ENCODE assay signal across 10 mouse cellular contexts in genomic region chr8:88288622-88289242, GRCm38 (mm10). TPM values are rescaled to one million over a fixed set of nuclear protein-coding genes. Genes with fewer than 3 reads are reported as not detected.
A peak's percentile ranks its signal among the peaks of the same experiment; 100 is the strongest.
DNase-seq lines count a peak whose midpoint lies in the region; ATAC-seq and TF ChIP-seq lines count a peak whose summit lies in the region.
"Had no signal": no experiment of that assay in that cellular context is flagged by ENCODE, and none has a peak within 500 bp of the region (broad histone marks: within the 10 kb centered on the region; RNA-seq: fewer than 3 reads in every experiment).

No protein-coding gene starts in this region.

- peak; percentile 58 to 72 for ATAC-seq in hematopoietic stem cell, adult 5-6 weeks (replicated peaks in 1 of 2; ENCODE audit: insufficient read depth in 1 of 2, low FRiP score in 2 of 2, low TSS enrichment in 1 of 2, low read depth in 1 of 2, poor library complexity in 2 of 2, severe bottlenecking in 2 of 2)
- ATAC-seq: Patski had no signal

- no peak for TF ChIP-seq POLR2A in bone marrow macrophage, adult 2 months (IDR thresholded peaks at IDR 0.05; ENCODE audit: borderline replicate concordance, low read depth, low read length)

- H3K27ac ChIP-seq in gastrocnemius, adult 2 months, result peak overlapping the region; percentile 79
- peak overlapping the region; percentile 86 for H3K27ac ChIP-seq in bone marrow macrophage, adult 2 months (ENCODE audit: insufficient read depth, low read depth, low read length)
- H3K27ac ChIP-seq: midbrain, embryonic 12.5 days had no signal

- peaks cover 74% of the 10 kb centered on the region for H3K4me1 ChIP-seq in bone marrow macrophage, adult 2 months (ENCODE audit: control insufficient read depth, insufficient read depth, low read length)

- DNase-seq in gastrocnemius, adult 2 months, result peak; percentile 73
- DNase-seq in gastrocnemius, adult 18-20 months (ENCODE audit: low spot score), result no peak
- DNase-seq in naive thymus-derived CD4-positive, alpha-beta T cell, adult 2 months (ENCODE audit: low read depth), result peak; percentile 75
- no peak for DNase-seq in left cerebral cortex, postnatal 4 days
- no peak for DNase-seq in urinary bladder, postnatal 25 days (ENCODE audit: low spot score)
- no peak for DNase-seq in kidney, postnatal 25 days

- H3K4me3 ChIP-seq in gastrocnemius, adult 2 months, result peak overlapping the region; percentile 50
- H3K4me3 ChIP-seq in bone marrow macrophage, adult 2 months (ENCODE audit: insufficient read depth, low read length), result peak overlapping the region; percentile 43
- H3K4me3 ChIP-seq: midbrain, embryonic 12.5 days had no signal

- no peak for TF ChIP-seq CTCF in gastrocnemius, adult 2 months (IDR thresholded peaks at IDR 0.05)
- TF ChIP-seq CTCF in bone marrow macrophage, adult 2 months (IDR thresholded peaks at IDR 0.05; ENCODE audit: low read depth, low read length), result no peak

- intact Hi-C loops in gastrocnemius, adult 2 months (cut with DNase I), result no loop called here
- intact Hi-C loops in left cerebral cortex, postnatal 4 days (cut with DNase I), result no loop called here

RNA-seq across cellular contexts. Expression of gene Adcy7, which starts 16.5 kb away (rescaled TPM):
- 1 to 10 TPM; 3.4 to 6.6 TPM for total RNA-seq in gastrocnemius, adult 2 months (2021)
- total RNA-seq in gastrocnemius, adult 18-20 months (2021), result 1 to 10 TPM; 1.9 to 3.2 TPM
- 145 and 146 TPM in 2 replicates for polyA plus RNA-seq in bone marrow macrophage, adult 2 months (2012; ENCODE audit: insufficient read depth, insufficient read length, missing spikeins)
- total RNA-seq in hematopoietic stem cell, adult 5-6 weeks (2017), result 51.4 and 64.2 TPM in 2 replicates
- total RNA-seq in left cerebral cortex, postnatal 4 days (2021), result 10 to 100 TPM; 10.1 TPM

Comparison
In these comparisons a context has a peak if more than half of its experiments do, and no peak if none do; other contexts are left out.
1. DNase-seq: peak in gastrocnemius, adult 2 months (single experiment) and naive thymus-derived CD4-positive, alpha-beta T cell, adult 2 months (single experiment); none in gastrocnemius, adult 18-20 months (single experiment), left cerebral cortex, postnatal 4 days (single experiment), urinary bladder, postnatal 25 days (single experiment) and kidney, postnatal 25 days (0 of 2).